Mouse (Mus musculus) cerebellum, postnatal 10 days (tissue): ENCODE measurements at regions not wholly inside any gene's neighbourhood (a gene's known extent, or its start where the extent isn't known, plus 50 kb on each side); places are given as distances from the start of the nearest gene placed in this dataset.
"Not testable (repeated sequence)": the region's sequence is repeated elsewhere in the genome, so short reads cannot be mapped to it uniquely, and the experiment has no call there.

Source experiments
- DNase-seq, 2 experiments: peaks; one replicate each; pipeline ENCODE4 v3.0.0; 2021; ENCODE audit warnings: mixed read lengths in 2 of 2

- no peak for DNase-seq
Observed at GRCm38 (mm10) chr7:53136513-53136912, 1121.0 kb upstream of the 1700015G11Rik start.

GRCm38 (mm10) chr7:53117666-53118065, 1102.1 kb upstream of the 1700015G11Rik start:
- DNase-seq = no peak

DNA sequence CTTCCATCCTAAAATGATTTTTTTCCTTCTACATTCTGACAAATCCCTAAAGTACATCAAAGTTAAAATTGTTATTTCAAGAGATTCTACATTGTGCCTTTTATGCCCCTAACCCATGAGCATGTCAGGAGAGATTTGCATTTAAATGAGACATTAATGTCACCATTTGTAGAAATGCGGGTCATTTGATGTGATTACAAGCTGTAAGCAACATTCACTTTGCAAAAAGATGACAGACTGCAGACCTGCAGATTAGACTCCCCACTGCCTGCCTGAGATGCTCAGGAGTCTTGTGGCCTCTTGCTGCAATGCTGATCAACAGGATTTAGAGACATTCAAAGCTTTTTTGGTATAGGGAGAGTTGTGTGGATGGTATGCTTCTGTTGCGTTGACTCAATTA, 1100.3 kb upstream of the 1700015G11Rik start:
- DNase-seq = peak; percentile 2 to 3

DNA sequence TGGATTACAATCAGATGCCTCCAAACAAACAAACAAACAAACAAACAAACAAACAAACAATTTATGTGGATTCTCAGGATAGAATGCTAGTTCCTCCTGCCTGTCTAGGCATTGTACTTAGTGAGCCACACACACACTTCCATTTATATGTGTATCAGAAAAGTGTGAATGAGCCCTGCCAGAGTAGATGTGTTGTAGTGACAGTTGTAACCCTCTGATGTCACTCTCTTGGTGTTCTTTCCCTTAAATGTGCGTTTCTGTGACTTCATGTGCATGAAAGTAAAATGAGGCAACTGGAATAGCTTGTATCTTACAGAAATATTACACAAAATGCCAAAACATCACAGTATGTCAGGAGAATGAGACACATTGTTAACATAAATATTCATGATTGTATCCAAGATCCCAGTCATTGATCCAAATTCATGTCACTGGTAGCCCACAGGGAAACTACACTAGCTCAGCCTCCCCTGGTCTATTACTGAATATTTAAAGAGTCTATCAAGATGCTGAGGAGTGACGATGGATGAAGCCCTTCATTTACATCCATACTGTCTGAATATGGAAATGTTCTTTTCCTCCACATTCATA, 1093.8 kb upstream of the 1700015G11Rik start:
- no peak for DNase-seq

DNA sequence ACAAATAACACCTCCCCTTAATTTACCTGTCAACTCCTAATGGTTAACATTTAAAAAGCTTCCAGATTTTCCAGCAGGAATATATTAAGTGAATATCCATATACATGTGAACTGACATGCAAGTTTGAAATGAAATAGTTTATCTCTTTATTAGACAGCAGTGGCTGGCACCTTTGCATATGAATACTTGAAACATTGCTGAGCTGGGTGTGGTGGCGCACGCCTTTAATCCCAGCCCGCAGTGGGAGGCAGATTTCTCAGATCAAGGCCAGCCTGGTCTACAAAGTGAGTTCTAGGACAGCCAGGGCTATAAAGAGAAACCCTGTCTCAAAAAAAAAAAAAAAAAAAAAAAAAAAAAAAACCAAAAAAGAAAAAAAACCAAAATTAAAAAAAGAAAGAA, 1092.1 kb upstream of the 1700015G11Rik start:
- DNase-seq = no peak

DNA sequence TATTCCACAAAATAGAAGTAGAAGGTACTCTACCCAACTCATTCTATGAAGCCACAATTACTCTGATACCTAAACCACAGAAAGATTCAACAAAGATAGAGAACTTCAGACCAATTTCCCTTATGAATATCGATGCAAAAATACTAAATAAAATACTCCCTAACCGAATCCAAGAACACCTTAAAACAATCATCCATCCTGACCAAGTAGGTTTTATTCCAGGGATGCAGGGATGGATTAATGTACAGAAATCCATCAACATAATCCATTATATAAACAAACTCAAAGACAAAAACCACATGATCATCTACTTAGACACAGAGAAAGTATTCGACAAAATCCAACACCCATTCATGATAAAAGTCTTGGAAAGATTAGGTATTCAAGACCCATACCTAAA, 1070.3 kb upstream of the 1700015G11Rik start:
- DNase-seq = not testable (repeated sequence)

DNA sequence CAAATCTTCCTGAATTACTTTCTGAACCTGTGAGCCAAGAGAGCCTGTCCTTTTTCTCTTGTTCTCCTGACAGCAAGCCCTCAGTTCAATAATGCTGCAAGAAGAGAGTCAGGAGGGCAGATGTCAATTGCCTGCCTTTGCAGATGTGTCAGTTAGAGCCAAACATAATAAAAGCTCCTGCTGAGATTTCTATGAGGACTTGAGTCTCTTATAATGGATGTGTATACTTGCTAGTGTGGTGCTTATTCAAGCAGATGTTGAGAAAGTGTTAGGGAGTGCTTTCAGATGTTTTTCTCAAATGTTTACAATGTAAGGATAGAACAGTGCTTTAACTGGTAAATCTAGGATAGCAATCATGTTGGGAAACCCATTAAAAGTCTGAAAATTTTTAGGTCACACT, 1055.1 kb upstream of the 1700015G11Rik start:
- no peak for DNase-seq
